Mouse (Mus musculus) liver, adult (tissue): Measurements from ENCODE around the gene Wdr37.

Experiments used
- GATA4 ChIP-seq: IDR thresholded peaks from 2 replicates; pipeline ENCODE4 v1.6.1; 2014; ENCODE audit warnings: mild to moderate bottlenecking, low read length; ENCODE audit not compliant: insufficient replicate concordance

Gene Wdr37

GRCm38 (mm10) chr13:8847702-8848101 is 24.0 kb downstream of the Wdr37 start:
- TF ChIP-seq GATA4 = no peak

GRCm38 (mm10) chr13:8842273-8842672 is 29.4 kb downstream of the Wdr37 start:
- TF ChIP-seq GATA4 = no peak

- no peak for TF ChIP-seq GATA4
Measured at GRCm38 (mm10) chr13:8840941-8841340, 30.8 kb downstream of the Wdr37 start.

- TF ChIP-seq GATA4 = peak; percentile 88
Measured at GRCm38 (mm10) chr13:8839937-8840336, 31.8 kb downstream of the Wdr37 start.

GRCm38 (mm10) chr13:8839111-8839510 is 32.6 kb downstream of the Wdr37 start:
- TF ChIP-seq GATA4 = no peak

- TF ChIP-seq GATA4 = no peak
Measured at GRCm38 (mm10) chr13:8838394-8838793, 33.3 kb downstream of the Wdr37 start.

- TF ChIP-seq GATA4 = no peak
Measured at GRCm38 (mm10) chr13:8834573-8834972, 37.1 kb downstream of the Wdr37 start.

- no peak for TF ChIP-seq GATA4
Measured at GRCm38 (mm10) chr13:8831546-8832251, 40.0 kb downstream of the Wdr37 start.

GRCm38 (mm10) chr13:8830696-8831095 is 41.0 kb downstream of the Wdr37 start:
- TF ChIP-seq GATA4 = no peak

- TF ChIP-seq GATA4 = no peak
Measured at GRCm38 (mm10) chr13:8829784-8830183, 41.9 kb downstream of the Wdr37 start.

GRCm38 (mm10) chr13:8828946-8829345 is 42.8 kb downstream of the Wdr37 start:
- TF ChIP-seq GATA4 = no peak

- no peak for TF ChIP-seq GATA4
Measured at GRCm38 (mm10) chr13:8823546-8823945, 48.2 kb downstream of the Wdr37 start.

GRCm38 (mm10) chr13:8823120-8823519 is 48.6 kb downstream of the Wdr37 start:
- TF ChIP-seq GATA4 = no peak

GRCm38 (mm10) chr13:8822201-8822600 is 49.5 kb downstream of the Wdr37 start:
- no peak for TF ChIP-seq GATA4

GRCm38 (mm10) chr13:8805931-8806330 is 65.8 kb downstream of the Wdr37 start:
- TF ChIP-seq GATA4 = no peak

- no peak for TF ChIP-seq GATA4
Measured at GRCm38 (mm10) chr13:8800576-8800975, 71.1 kb downstream of the Wdr37 start.

- TF ChIP-seq GATA4 = peak; percentile 54; the same call in 1 of the 2 replicates
Measured at GRCm38 (mm10) chr13:8793217-8793616, 78.5 kb downstream of the Wdr37 start.

GRCm38 (mm10) chr13:8785185-8785584 is 86.5 kb downstream of the Wdr37 start:
- no peak for TF ChIP-seq GATA4
